Mouse (Mus musculus) liver, embryonic 12.5 days (tissue): ENCODE measurements around the gene Sox5. TPM values are rescaled to one million over a fixed set of nuclear protein-coding genes. Genes with fewer than 3 reads are reported as not detected.

ENCODE experiments used
- ATAC-seq: fragments of 200-750 bp; cut with Nextera tagmentation; 2 replicates; pipeline ENCODE4 v1.8.0; 2017; ENCODE audit warnings: moderate number of reproducible peaks, mild to moderate bottlenecking, moderate library complexity
- H3K27ac ChIP-seq: fragments of 300-500 bp; sonication (generic); 2 replicates; pipeline ENCODE4 v1.5.1; 2016; ENCODE audit warnings: mild to moderate bottlenecking
- H3K27me3 ChIP-seq: fragments of 300-500 bp; sonication (generic); replicated peaks from 2 replicates; pipeline ENCODE4 v1.6.1; 2016; ENCODE audit warnings: mild to moderate bottlenecking, moderate library complexity
- H3K36me3 ChIP-seq: fragments of 300-500 bp; sonication (generic); 2 replicates; pipeline ENCODE4 v1.6.1; 2016; ENCODE audit warnings: mild to moderate bottlenecking, moderate library complexity
- H3K4me1 ChIP-seq: fragments of 300-500 bp; sonication (generic); 2 replicates; pipeline ENCODE4 v1.6.1; 2016
- H3K4me2 ChIP-seq: fragments of 300-500 bp; sonication (generic); 2 replicates; pipeline ENCODE4 v1.6.1; 2016; ENCODE audit warnings: mild to moderate bottlenecking, moderate library complexity
- H3K4me3 ChIP-seq: fragments of 300-500 bp; sonication (generic); 2 replicates; pipeline ENCODE4 v1.5.1; 2016; ENCODE audit warnings: mild to moderate bottlenecking, moderate library complexity
- H3K9ac ChIP-seq: fragments of 300-500 bp; sonication (generic); 2 replicates; pipeline ENCODE4 v1.6.1; 2016; ENCODE audit warnings: mild to moderate bottlenecking, moderate library complexity
- H3K9me3 ChIP-seq: fragments of 300-500 bp; sonication (generic); replicated peaks from 2 replicates; pipeline ENCODE4 v1.6.1; 2016; ENCODE audit warnings: mild to moderate bottlenecking, moderate library complexity
- WGBS: fragments of 180-500 bp; shearing (Covaris S2); methylation state at CpG from one replicate; pipeline ENCODE4 v1.1.7; 2016; ENCODE audit not compliant: insufficient replicate concordance; 5-methylcytosine and 5-hydroxymethylcytosine counted together
- polyA plus RNA-seq: library from polyadenylated mRNA; unstranded; fragments of >200 nt; fragmentation: Nextera tagmentation; extraction: Ambion mirVana; gene quantifications from 2 replicates; pipeline ENCODE4 v1.2.1, GENCODE M21; 2016

Sox5 gene
- polyA plus RNA-seq, 1 experiment from 2014 or later = 6.2 TPM

GRCm38 (mm10) chr6:144463274-144463673 is 318.5 kb downstream of the Sox5 start:
- no peaks in the 10 kb centered on the region for H3K36me3 ChIP-seq
- H3K9ac ChIP-seq = no peak overlapping the region
- WGBS = 66% methylated on average over 5 of the region's 5 CpGs
- ATAC-seq = no peak
- H3K9me3 ChIP-seq = no peaks in the 10 kb centered on the region
- H3K27me3 ChIP-seq = no peaks in the 10 kb centered on the region
- no peak overlapping the region for H3K27ac ChIP-seq
- H3K4me3 ChIP-seq = no peak overlapping the region
- H3K4me1 ChIP-seq = no peaks in the 10 kb centered on the region
- no peak overlapping the region for H3K4me2 ChIP-seq

GRCm38 (mm10) chr6:144459486-144459885 is 322.3 kb downstream of the Sox5 start:
- no peaks in the 10 kb centered on the region for H3K4me1 ChIP-seq
- H3K4me2 ChIP-seq = no peak overlapping the region
- no peak overlapping the region for H3K9ac ChIP-seq
- no peaks in the 10 kb centered on the region for H3K27me3 ChIP-seq
- H3K27ac ChIP-seq = no peak overlapping the region
- ATAC-seq = no peak
- 80% methylated on average over 8 of the region's 8 CpGs for WGBS
- H3K36me3 ChIP-seq = no peaks in the 10 kb centered on the region
- no peak overlapping the region for H3K4me3 ChIP-seq
- no peaks in the 10 kb centered on the region for H3K9me3 ChIP-seq

DNA sequence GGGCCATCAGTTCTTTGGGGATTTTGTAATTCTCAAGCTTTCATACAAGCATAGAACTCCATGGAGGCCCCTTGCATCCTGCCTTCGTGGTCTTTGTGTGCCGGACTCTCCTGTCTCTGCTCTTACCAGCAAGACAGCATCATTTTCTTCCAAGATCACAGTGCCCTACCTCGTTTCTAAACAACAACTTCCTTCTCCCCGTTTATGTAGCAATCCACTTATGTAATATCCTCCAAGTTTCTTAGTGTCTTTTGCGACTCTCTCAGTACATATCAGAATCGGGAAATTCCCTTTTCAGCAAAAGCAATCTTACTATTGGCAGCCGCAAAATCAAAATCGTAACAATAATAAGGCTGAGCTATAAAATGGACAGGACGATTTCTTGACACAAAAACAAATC is 324.3 kb downstream of the Sox5 start:
- 65% methylated on average over 9 of the region's 9 CpGs for WGBS
- Histone ChIP-seq H3K9ac (no peak overlapping the region), H3K36me3 (no peaks in the 10 kb centered on the region), H3K4me3 (no peak overlapping the region), H3K4me2 (no peak overlapping the region), H3K27ac (no peak overlapping the region), H3K27me3 (no peaks in the 10 kb centered on the region), H3K4me1 (no peaks in the 10 kb centered on the region), H3K9me3 (no peaks in the 10 kb centered on the region)
- no peak for ATAC-seq

GRCm38 (mm10) chr6:144454291-144455276 is 327.2 kb downstream of the Sox5 start:
- no peaks in the 10 kb centered on the region for H3K36me3 ChIP-seq
- H3K9ac ChIP-seq = no peak overlapping the region
- ATAC-seq = no peak
- no peak overlapping the region for H3K4me2 ChIP-seq
- no peaks in the 10 kb centered on the region for H3K27me3 ChIP-seq
- no peaks in the 10 kb centered on the region for H3K9me3 ChIP-seq
- H3K4me1 ChIP-seq = no peaks in the 10 kb centered on the region
- 45% methylated on average over 11 of the region's 11 CpGs for WGBS
- no peak overlapping the region for H3K4me3 ChIP-seq
- H3K27ac ChIP-seq = no peak overlapping the region

- no peak overlapping the region for H3K4me2 ChIP-seq
- no peaks in the 10 kb centered on the region for H3K9me3 ChIP-seq
- H3K27me3 ChIP-seq = no peaks in the 10 kb centered on the region
- no peak overlapping the region for H3K9ac ChIP-seq
- WGBS = 58% methylated on average over 7 of the region's 7 CpGs
- no peaks in the 10 kb centered on the region for H3K4me1 ChIP-seq
- ATAC-seq = no peak
- H3K27ac ChIP-seq = no peak overlapping the region
- no peak overlapping the region for H3K4me3 ChIP-seq
- no peaks in the 10 kb centered on the region for H3K36me3 ChIP-seq
These were observed 328.2 kb downstream of the Sox5 start for GRCm38 (mm10) chr6:144453605-144454004.

DNA sequence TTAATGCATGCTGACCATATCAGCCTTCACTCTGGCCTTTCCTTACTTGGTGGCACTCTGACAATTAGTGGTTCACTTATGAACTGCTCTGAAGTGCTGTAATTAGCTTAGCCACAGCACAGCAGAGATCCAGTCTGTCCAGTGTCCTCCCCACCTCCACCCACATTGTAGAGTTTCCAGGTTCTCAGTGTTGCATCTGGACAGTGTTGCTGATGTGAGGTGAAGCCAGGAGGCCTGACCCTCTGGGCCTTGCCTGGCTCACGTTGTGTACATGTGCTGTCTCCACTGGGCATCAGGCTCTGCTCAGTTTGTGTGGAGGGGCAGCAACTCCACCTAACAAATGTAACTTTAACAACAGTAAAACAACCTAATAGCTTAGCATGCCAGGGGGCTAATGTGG is 328.6 kb downstream of the Sox5 start:
- ATAC-seq = no peak
- WGBS = 29% methylated on average over 1 of the region's 1 CpGs
- Histone ChIP-seq H3K36me3 (no peaks in the 10 kb centered on the region), H3K9ac (no peak overlapping the region), H3K27ac (no peak overlapping the region), H3K4me2 (no peak overlapping the region), H3K27me3 (no peaks in the 10 kb centered on the region), H3K4me1 (no peaks in the 10 kb centered on the region), H3K9me3 (no peaks in the 10 kb centered on the region), H3K4me3 (no peak overlapping the region)

DNA sequence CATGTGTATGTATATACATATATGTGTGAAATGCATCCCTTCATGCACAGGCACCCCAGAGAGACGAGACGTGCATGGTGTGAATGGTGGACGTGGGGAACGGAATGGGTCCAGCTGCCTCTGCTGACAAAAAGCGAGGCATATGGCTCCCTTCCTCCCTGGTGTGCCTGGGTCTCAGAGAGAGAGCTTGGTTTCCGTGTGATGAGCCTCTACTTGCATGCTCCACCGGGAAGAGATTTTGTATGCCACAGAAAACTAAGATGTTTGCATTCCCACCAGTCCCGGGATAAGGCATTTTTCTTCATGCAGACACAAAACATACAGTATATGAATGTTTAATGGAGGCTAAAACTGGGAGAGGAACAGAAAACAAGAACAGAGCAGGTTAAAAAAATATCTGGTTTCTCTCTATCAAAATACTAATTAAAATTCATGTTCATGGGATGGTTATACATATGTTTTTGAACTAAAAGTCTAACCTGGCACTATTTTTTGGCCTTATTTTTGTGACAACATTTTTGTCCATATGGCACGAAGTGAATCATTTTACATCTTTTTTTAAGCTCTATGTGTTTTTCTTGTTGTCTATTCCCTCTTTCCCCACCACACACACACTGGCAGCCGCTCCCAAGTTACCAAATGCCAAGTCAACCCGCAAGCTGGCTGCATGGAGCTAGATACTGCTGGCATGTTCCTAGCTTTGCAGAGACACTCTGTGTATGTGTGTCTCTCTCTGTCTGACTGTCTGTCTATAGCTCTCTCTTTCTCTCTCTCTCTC is 329.4 kb downstream of the Sox5 start:
- Histone ChIP-seq H3K4me2 (no peak overlapping the region), H3K27ac (no peak overlapping the region), H3K9ac (no peak overlapping the region), H3K36me3 (no peaks in the 10 kb centered on the region), H3K4me1 (no peaks in the 10 kb centered on the region), H3K4me3 (no peak overlapping the region), H3K27me3 (no peaks in the 10 kb centered on the region), H3K9me3 (no peaks in the 10 kb centered on the region)
- WGBS = 74% methylated on average over 11 of the region's 11 CpGs
- no peak for ATAC-seq

GRCm38 (mm10) chr6:144451631-144452030 is 330.1 kb downstream of the Sox5 start:
- Histone ChIP-seq H3K4me3 (no peak overlapping the region), H3K27me3 (no peaks in the 10 kb centered on the region), H3K9ac (no peak overlapping the region), H3K36me3 (no peaks in the 10 kb centered on the region), H3K4me2 (no peak overlapping the region), H3K9me3 (no peaks in the 10 kb centered on the region), H3K27ac (no peak overlapping the region), H3K4me1 (no peaks in the 10 kb centered on the region)
- WGBS = 83% methylated on average over 4 of the region's 4 CpGs
- no peak for ATAC-seq

GRCm38 (mm10) chr6:144445761-144446373 is 335.9 kb downstream of the Sox5 start:
- no peak overlapping the region for H3K4me2 ChIP-seq
- no peaks in the 10 kb centered on the region for H3K36me3 ChIP-seq
- H3K27me3 ChIP-seq = no peaks in the 10 kb centered on the region
- H3K9ac ChIP-seq = no peak overlapping the region
- ATAC-seq = no peak
- no peaks in the 10 kb centered on the region for H3K9me3 ChIP-seq
- WGBS = 70% methylated on average over 8 of the region's 8 CpGs
- H3K27ac ChIP-seq = no peak overlapping the region
- no peaks in the 10 kb centered on the region for H3K4me1 ChIP-seq
- H3K4me3 ChIP-seq = no peak overlapping the region

DNA sequence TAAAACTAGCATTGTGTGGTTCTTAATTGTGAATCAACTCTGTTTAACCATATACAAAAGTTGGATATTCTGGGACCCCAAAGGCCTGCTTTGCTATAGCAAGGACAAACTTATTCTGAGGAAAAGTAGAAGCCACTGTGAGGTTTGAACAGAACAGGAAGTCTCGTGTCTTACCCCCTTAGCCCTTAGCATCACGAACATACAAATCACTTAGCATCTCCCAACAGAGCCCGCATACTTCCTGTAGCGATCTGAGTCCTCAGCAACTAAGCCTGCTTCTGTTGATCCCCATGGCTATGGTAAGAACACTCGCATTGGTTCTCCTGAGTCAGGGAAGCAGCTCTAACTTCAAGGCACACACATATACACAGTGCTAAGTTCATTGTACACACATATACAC is 337.4 kb downstream of the Sox5 start:
- WGBS = 59% methylated on average over 5 of the region's 5 CpGs

DNA sequence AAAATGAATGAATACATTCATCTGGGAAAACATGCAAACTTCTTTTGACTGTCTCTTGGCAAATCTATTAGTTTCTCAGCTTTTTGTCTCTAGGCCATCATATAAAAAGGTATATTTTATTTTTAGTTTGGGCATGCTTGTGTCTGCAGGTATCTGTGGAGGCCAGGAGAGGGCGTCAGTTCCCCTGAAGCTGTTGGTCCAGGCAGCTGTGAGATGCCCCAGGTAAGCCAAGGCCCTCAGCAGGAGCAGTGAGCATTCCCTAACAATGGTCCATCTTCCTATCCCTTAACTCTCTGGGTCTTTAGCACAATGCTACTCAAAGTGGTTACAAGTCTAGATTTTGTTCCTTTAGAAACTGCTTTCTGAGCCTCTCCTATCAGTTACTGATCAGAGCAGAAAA is 338.1 kb downstream of the Sox5 start:
- Histone ChIP-seq H3K27me3 (no peaks in the 10 kb centered on the region), H3K9ac (no peak overlapping the region), H3K4me3 (no peak overlapping the region), H3K27ac (no peak overlapping the region), H3K4me1 (no peaks in the 10 kb centered on the region), H3K4me2 (no peak overlapping the region), H3K36me3 (no peaks in the 10 kb centered on the region), H3K9me3 (no peaks in the 10 kb centered on the region)
- 38% methylated on average over 1 of the region's 1 CpGs for whole genome bisulfite sequencing
- ATAC-seq = no peak

More for the DNA sequence above, 337.4 kb downstream of the Sox5 start:
- Histone ChIP-seq H3K4me1 (no peaks in the 10 kb centered on the region), H3K27ac (no peak overlapping the region), H3K4me3 (no peak overlapping the region), H3K27me3 (no peaks in the 10 kb centered on the region), H3K9ac (no peak overlapping the region), H3K36me3 (no peaks in the 10 kb centered on the region), H3K4me2 (no peak overlapping the region), H3K9me3 (no peaks in the 10 kb centered on the region)
- no peak for ATAC-seq

GRCm38 (mm10) chr6:144429276-144429675 is 352.5 kb downstream of the Sox5 start:
- H3K4me2 ChIP-seq = no peak overlapping the region
- no peaks in the 10 kb centered on the region for H3K4me1 ChIP-seq
- H3K27me3 ChIP-seq = no peaks in the 10 kb centered on the region
- no peaks in the 10 kb centered on the region for H3K36me3 ChIP-seq
- no peak overlapping the region for H3K27ac ChIP-seq
- ATAC-seq = no peak
- no peaks in the 10 kb centered on the region for H3K9me3 ChIP-seq
- no peak overlapping the region for H3K9ac ChIP-seq
- WGBS = 55% methylated on average over 5 of the region's 5 CpGs
- H3K4me3 ChIP-seq = no peak overlapping the region
